Mouse (Mus musculus) midbrain, embryonic 14.5 days (tissue): Measurements from ENCODE around the gene Csf3r. TPM values are rescaled to one million over a fixed set of nuclear protein-coding genes. Genes with fewer than 3 reads are reported as not detected.

Source experiments
- ATAC-seq: fragments of 200-750 bp; cut with Nextera tagmentation; 2 replicates; pipeline ENCODE4 v1.8.0; 2017; ENCODE audit warnings: moderate number of reproducible peaks, moderate library complexity; ENCODE audit not compliant: low FRiP score, low TSS enrichment
- DNase-seq: peaks from one replicate; pipeline ENCODE4 v3.0.0-alpha.2; 2015
- H3K27ac ChIP-seq: fragments of 300-500 bp; sonication (generic); replicated peaks from 2 replicates; pipeline ENCODE4 v1.5.1; 2014; ENCODE audit warnings: mild to moderate bottlenecking, low read depth, low read length, moderate library complexity
- H3K27me3 ChIP-seq: fragments of 300-500 bp; sonication (generic); 2 replicates; pipeline ENCODE4 v1.6.1; 2014; ENCODE audit warnings: low read length, control low read depth, mixed read lengths; ENCODE audit not compliant: control insufficient read depth, insufficient read depth
- H3K36me3 ChIP-seq: fragments of 300-500 bp; sonication (generic); 2 replicates; pipeline ENCODE4 v1.6.1; 2014; ENCODE audit warnings: low read length, control low read depth; ENCODE audit not compliant: control insufficient read depth, insufficient read depth
- H3K4me1 ChIP-seq: fragments of 300-500 bp; sonication (generic); 2 replicates; pipeline ENCODE4 v1.6.1; 2014; ENCODE audit warnings: mild to moderate bottlenecking, antibody characterized with exemption, low read length, control low read depth; ENCODE audit not compliant: control insufficient read depth, insufficient read depth
- H3K4me2 ChIP-seq: fragments of 300-500 bp; sonication (generic); 2 replicates; pipeline ENCODE4 v1.6.1; 2014; ENCODE audit warnings: mild to moderate bottlenecking, low read length, moderate library complexity
- H3K4me3 ChIP-seq: fragments of 300-500 bp; sonication (generic); replicated peaks from 2 replicates; pipeline ENCODE4 v1.5.1; 2014; ENCODE audit warnings: low read depth, low read length
- H3K9ac ChIP-seq: fragments of 300-500 bp; sonication (generic); replicated peaks from 2 replicates; pipeline ENCODE4 v1.6.1; 2014; ENCODE audit warnings: mild to moderate bottlenecking, low read length, moderate library complexity
- H3K9me3 ChIP-seq: fragments of 300-500 bp; sonication (generic); 2 replicates; pipeline ENCODE4 v1.6.1; 2016; ENCODE audit warnings: low read length, control low read depth, mixed read lengths; ENCODE audit not compliant: control insufficient read depth
- WGBS: fragments of 180-500 bp; shearing (Covaris S2); extraction: QIAGEN DNeasy Blood & Tissue Kit; methylation state at CpG from one replicate; pipeline ENCODE4 v1.1.7; 2014; 5-methylcytosine and 5-hydroxymethylcytosine counted together
- polyA plus RNA-seq: library from polyadenylated mRNA; unstranded; fragments of >200 nt; fragmentation: Nextera tagmentation; extraction: Ambion mirVana; gene quantifications from 2 replicates; pipeline ENCODE4 v1.2.1, GENCODE M21; 2014

Gene Csf3r
- polyA plus RNA-seq, 1 experiment from 2014 or later: 0.64 TPM

GRCm38 (mm10) chr4:126030705-126031104, 6.4 kb downstream of the Csf3r start:
- Histone ChIP-seq H3K4me1 (no peaks in the 10 kb centered on the region), H3K27me3 (no peaks in the 10 kb centered on the region), H3K9ac (no peak overlapping the region), H3K36me3 (no peaks in the 10 kb centered on the region), H3K4me3 (no peak overlapping the region), H3K4me2 (no peak overlapping the region), H3K27ac (no peak overlapping the region), H3K9me3 (no peaks in the 10 kb centered on the region)
- no peak for DNase-seq
- no peak for ATAC-seq
- 86% methylated on average over 5 of the region's 5 CpGs for WGBS

GRCm38 (mm10) chr4:126035413-126035812, 11.1 kb downstream of the Csf3r start:
- H3K4me1 ChIP-seq: no peaks in the 10 kb centered on the region
- WGBS: 89% methylated on average over 5 of the region's 5 CpGs
- H3K36me3 ChIP-seq: no peaks in the 10 kb centered on the region
- no peaks in the 10 kb centered on the region for H3K27me3 ChIP-seq
- no peak overlapping the region for H3K27ac ChIP-seq
- DNase-seq (no peak), ATAC-seq (no peak)
- no peak overlapping the region for H3K4me2 ChIP-seq
- H3K9ac ChIP-seq: no peak overlapping the region
- H3K9me3 ChIP-seq: no peaks in the 10 kb centered on the region
- no peak overlapping the region for H3K4me3 ChIP-seq

GRCm38 (mm10) chr4:126046851-126047585, 22.7 kb downstream of the Csf3r start, which contains the start of gene Mrps15:
Gene Mrps15, plus strand, starts transcription at chr4:126046925.
- peak within 1 kb of the TSS; percentile 70 for H3K9ac ChIP-seq
- ATAC-seq (peak; percentile 92), DNase-seq (peak; percentile 94)
- peak within 1 kb of the TSS; percentile 92 for H3K4me2 ChIP-seq
- peaks cover 21% of the 10 kb centered on the region for H3K36me3 ChIP-seq
- peaks cover 11% of the 10 kb centered on the region; the same call in 1 of the 2 replicates for H3K4me1 ChIP-seq
- peak within 1 kb of the TSS; percentile 95 for H3K4me3 ChIP-seq
- WGBS: under 1% methylated on average over 56 of the region's 56 CpGs
- H3K27ac ChIP-seq: peak within 1 kb of the TSS; percentile 74
- H3K27me3 ChIP-seq: no peaks in the 10 kb centered on the region
- no peaks in the 10 kb centered on the region for H3K9me3 ChIP-seq

GRCm38 (mm10) chr4:126051617-126052016, 27.3 kb downstream of the Csf3r start:
- WGBS: 85% methylated on average over 7 of the region's 7 CpGs
- DNase-seq (no peak), ATAC-seq (no peak)
- Histone ChIP-seq H3K36me3 (peaks cover 65% of the 10 kb centered on the region), H3K4me2 (no peak overlapping the region), H3K27ac (no peak overlapping the region), H3K4me1 (peaks cover 9% of the 10 kb centered on the region; the same call in 1 of the 2 replicates), H3K9ac (no peak overlapping the region), H3K9me3 (no peaks in the 10 kb centered on the region), H3K4me3 (no peak overlapping the region), H3K27me3 (no peaks in the 10 kb centered on the region)

GRCm38 (mm10) chr4:126057207-126058133, 33.1 kb downstream of the Csf3r start:
- H3K4me3 ChIP-seq: peak overlapping the region; percentile 74
- H3K9ac ChIP-seq: peak overlapping the region; percentile 39; the same call in 1 of the 2 replicates
- H3K4me2 ChIP-seq: peak overlapping the region; percentile 72
- H3K36me3 ChIP-seq: peaks cover 39% of the 10 kb centered on the region
- H3K27ac ChIP-seq: peak overlapping the region; percentile 14; the same call in 1 of the 2 replicates
- H3K9me3 ChIP-seq: no peaks in the 10 kb centered on the region
- H3K27me3 ChIP-seq: no peaks in the 10 kb centered on the region
- WGBS: 16% methylated on average over 19 of the region's 19 CpGs
- peaks cover 10% of the 10 kb centered on the region for H3K4me1 ChIP-seq
- DNase-seq (no peak), ATAC-seq (no peak)

- peak within 1 kb of the TSS; percentile 74 for H3K4me3 ChIP-seq
- peak; percentile 96 for ATAC-seq
- no peaks in the 10 kb centered on the region for H3K27me3 ChIP-seq
- peak within 1 kb of the TSS; percentile 75 for H3K9ac ChIP-seq
- H3K27ac ChIP-seq: peak within 1 kb of the TSS; percentile 57
- H3K4me2 ChIP-seq: peak within 1 kb of the TSS; percentile 72
- peak; percentile 97 for DNase-seq
- peaks cover 10% of the 10 kb centered on the region for H3K4me1 ChIP-seq
- under 1% methylated on average over 57 of the region's 57 CpGs for WGBS
- H3K9me3 ChIP-seq: no peaks in the 10 kb centered on the region
- H3K36me3 ChIP-seq: peaks cover 31% of the 10 kb centered on the region
Measured at GRCm38 (mm10) chr4:126058134-126058996, 34.0 kb downstream of the Csf3r start, which contains the start of gene Oscp1. Gene Oscp1, plus strand, starts transcription at chr4:126058565.

GRCm38 (mm10) chr4:126058997-126059362, 34.6 kb downstream of the Csf3r start:
- Histone ChIP-seq H3K9ac (peak overlapping the region; percentile 75), H3K27me3 (no peaks in the 10 kb centered on the region), H3K36me3 (peaks cover 25% of the 10 kb centered on the region), H3K27ac (peak overlapping the region; percentile 57), H3K4me1 (peaks cover 10% of the 10 kb centered on the region), H3K9me3 (no peaks in the 10 kb centered on the region), H3K4me3 (peak overlapping the region; percentile 74), H3K4me2 (peak overlapping the region; percentile 72)
- ATAC-seq (no peak), DNase-seq (no peak)
- 31% methylated on average over 9 of the region's 9 CpGs for WGBS

- Histone ChIP-seq H3K4me1 (peaks cover 9% of the 10 kb centered on the region), H3K36me3 (no peaks in the 10 kb centered on the region), H3K4me3 (no peak overlapping the region), H3K27me3 (no peaks in the 10 kb centered on the region), H3K4me2 (no peak overlapping the region), H3K27ac (no peak overlapping the region), H3K9me3 (no peaks in the 10 kb centered on the region), H3K9ac (no peak overlapping the region)
- no peak for ATAC-seq
- DNase-seq: no peak
- 53% methylated on average over 1 of the region's 1 CpGs for WGBS
Measured at GRCm38 (mm10) chr4:126062856-126063255, 38.5 kb downstream of the Csf3r start.
